Mouse (Mus musculus) neural tube, embryonic 10.5 days (tissue): ENCODE data around the gene Numbl.
"Not testable (repeated sequence)": the region's sequence is repeated elsewhere in the genome, so short reads cannot be mapped to it uniquely, and the experiment has no call there.

Experiments
- DNase-seq: peaks from one replicate; pipeline ENCODE4 v3.0.0-alpha.2; 2017; ENCODE audit warnings: low spot score; ENCODE audit errors: extremely low spot score

Gene Numbl

DNA sequence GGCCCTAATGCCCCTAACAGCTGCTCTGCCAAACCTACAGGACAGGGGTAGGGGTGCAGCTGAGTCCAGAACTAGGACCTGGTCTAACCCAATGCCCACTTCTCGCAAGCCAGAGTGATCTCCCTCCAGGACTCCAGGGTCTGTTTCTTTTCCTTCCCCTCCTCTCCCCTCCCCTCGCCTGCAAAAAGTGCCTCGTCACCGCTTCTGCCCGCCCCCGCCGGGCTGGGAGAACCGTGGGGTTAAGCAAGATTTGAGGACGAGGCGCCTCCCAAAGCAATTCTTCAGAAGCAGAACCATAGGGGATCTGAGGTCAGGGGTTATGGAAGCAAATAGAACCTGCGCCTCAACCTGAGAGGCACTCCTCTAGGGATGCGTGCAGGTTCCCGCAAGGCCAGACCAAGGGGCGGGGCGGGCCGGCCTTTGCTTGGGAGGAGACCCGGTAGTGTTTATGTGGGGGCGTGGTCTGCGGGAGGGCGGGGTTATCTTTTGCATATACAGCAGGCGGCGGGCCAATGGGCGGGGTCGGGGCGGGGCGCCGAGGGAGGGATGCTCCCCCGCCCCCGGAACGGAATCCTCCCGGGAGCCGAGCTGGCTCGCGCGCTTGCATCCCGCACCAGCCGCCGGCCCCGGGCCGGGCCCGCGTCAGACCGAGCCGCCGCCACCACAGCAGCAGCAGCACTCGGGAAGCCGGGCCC, at the start of gene Numbl:
Gene Numbl (plus strand): TSS at position 229 of the 695 bp plus-strand sequence.
- peak; percentile 96 for DNase-seq

GRCm38 (mm10) chr7:27212626-27213025, 45.6 kb upstream of the Numbl start:
- DNase-seq: no peak

- DNase-seq: no peak
Observed at GRCm38 (mm10) chr7:27218586-27218985, 39.6 kb upstream of the Numbl start.

DNA sequence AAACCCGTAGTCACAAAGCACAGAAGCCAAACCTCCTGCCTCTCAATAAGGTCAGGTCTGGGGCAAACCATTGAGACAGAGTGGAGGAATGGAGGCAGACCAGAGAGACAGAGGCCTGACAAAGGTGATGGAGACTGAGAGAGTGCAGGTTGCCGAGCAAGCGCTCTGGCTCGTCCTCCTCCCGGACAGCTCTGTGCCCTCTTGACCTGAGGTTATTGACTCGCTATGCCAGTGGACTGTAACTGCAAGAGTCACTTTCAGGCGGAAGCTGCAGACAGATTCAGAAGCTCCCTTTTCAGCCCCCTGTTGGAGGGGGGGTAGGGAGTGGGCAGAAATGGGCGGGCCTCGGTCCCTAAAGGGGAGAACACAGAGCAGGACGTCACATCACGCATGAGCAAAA, 38.3 kb upstream of the Numbl start:
- no peak for DNase-seq

- DNase-seq: no peak
Observed at GRCm38 (mm10) chr7:27221939-27222338, 36.3 kb upstream of the Numbl start.

DNA sequence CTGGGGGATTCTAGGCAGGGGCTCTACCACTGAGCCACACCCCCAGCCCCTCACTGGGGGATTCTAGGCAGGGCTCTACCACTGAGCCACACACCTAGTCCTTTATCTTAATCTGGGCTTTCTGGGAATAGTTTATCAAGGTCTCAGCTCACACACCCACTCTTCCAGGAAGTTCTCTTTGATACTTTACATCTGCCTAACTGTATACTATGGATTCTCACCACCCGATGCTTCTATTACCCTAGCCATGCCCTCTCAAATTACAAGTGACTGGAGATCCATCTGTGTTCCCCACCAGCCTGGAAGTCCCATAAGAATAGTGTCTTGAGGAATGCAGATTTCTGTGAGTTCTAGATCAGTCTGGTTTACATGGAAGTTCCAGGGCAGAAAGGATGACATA, 35.7 kb upstream of the Numbl start:
- no peak for DNase-seq

DNA sequence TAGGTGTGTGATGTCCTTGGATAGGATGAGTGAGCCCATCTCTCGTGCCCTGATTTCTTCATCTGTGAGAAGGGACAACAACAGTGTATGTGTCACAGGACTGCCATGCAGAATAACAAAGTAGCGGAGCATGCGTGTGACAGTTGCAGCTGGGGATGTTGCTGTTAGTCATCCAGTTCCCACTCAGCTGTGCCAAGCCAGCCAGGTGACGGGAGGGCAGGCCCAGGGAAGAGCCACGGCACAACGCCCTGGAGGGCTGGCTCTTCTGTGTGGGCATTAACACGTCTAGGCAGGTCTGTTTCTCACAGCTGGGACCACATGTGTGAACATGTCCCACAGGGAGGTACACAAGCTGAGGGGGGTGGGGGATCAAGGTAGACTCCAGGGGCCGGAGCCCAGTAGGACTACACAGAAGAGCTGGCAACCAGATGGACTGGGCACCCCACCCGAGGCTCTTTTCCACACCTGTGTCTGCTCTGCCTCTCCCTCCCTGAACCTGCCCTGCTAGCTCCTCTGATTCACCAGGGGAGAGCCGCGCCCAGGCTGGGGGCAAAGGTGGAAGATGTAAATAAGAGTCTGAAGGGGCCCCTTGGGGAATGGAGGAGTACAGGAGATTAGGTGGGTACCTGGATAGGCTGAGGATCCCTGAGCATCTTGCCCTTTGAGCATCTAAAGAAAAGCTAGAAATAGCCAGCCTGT, 33.2 kb upstream of the Numbl start:
- DNase-seq: no peak

DNA sequence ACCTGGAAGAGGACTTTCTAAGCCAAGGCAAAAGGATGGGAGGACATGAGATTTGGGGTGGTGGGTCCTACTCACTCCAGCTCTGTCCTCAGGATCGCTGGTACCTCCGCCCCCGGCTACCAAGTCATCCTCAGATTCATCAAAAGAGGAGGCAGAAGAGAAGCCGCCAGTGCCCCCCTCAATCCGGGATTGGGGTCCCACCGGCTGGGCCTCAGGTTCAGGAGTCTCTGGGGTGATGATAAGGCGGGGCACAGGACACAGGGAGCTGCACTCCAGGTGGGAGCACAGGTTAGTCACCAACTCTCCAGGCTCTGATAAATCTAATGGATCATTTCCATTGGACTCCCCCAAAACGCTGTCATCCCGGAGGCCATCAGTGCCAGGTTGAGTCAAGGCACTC, 31.0 kb upstream of the Numbl start:
- no peak for DNase-seq

- DNase-seq: no peak
Observed at GRCm38 (mm10) chr7:27227676-27228075, 30.6 kb upstream of the Numbl start.

DNA sequence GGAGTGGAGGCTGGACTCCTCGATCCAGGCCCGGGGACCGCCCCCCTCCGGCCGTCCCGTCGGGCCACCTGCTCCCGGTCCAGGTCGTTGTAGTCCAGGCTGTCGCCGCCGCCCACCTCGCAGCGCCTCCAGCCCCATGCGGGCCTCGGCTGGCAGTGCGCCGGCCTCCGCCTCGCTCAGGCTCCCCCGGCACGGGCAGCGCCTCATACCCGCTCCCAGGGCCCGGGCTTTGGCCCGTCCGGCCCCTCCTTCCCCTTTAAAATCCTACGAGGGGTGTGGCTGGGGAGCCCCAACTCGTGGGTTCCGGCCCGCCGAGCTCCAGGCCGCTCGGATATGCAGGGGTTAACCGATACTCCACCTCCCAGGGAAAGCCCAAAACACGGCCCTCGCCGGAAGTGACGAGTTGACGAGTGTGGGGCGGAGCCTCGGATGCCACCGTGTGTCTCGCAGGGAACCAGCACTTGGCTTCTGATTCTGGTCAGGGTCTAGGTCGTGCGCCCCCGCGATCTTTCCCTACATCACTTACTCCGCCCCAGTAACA, 29.9 kb upstream of the Numbl start, which contains the start of gene Itpkc:
Gene Itpkc (minus strand): TSS at position 381 of the 541 bp plus-strand sequence.
- DNase-seq: peak; percentile 97

GRCm38 (mm10) chr7:27228865-27229264, 29.4 kb upstream of the Numbl start:
- no peak for DNase-seq

DNA sequence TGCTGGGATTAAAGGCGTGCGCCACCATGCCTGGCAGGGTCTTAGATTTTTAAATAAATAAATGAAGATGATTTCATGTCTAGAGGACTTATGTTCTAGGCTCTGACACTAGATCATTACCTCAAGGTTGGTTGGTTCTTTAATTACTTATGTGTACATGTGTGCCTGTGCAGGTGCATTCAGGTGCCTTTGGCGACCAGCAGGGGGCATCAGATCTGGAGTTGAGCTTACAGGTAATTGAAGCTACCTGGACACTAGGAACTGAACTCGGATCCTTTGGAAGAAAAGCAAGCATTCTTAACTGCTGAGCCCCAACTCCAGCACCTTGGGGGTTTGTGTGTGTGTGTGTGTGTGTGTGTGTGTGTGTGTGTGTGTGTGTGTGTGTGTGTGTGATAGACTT, 27.5 kb upstream of the Numbl start:
- no peak for DNase-seq

DNA sequence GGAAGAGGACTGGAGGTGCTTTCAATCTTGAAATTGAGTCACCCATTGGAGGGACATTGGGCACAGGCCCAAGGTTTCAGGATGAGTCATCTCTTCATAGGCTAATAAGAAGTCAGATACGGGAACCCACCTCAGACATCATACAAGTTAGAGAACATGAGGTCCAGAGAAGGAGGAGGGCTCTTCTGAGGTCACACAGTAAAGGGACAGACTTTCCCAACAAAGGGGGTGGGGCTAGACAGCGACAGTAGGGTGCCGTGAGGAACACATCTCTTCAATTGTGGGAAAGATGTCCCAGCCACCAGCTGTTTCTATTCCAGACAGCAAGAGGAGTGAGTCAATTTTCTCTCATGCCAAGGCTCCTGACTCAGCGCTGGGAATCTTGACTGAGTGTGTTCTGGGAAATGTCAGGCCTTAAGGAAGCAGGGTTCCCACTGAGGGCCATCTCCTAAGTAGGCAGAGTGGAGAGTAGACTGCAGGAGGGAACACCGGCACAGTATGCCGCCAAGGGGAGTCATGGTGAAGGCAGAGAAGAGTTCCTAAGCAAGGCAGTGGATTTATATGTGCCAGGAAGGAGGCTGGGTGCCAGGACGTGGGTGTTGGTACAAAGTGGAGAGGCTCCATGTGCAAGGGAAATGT, 26.4 kb upstream of the Numbl start:
- DNase-seq: no peak

GRCm38 (mm10) chr7:27232781-27233281, 25.4 kb upstream of the Numbl start, which contains the start of gene Coq8b:
Gene Coq8b, plus strand, starts transcription at chr7:27233023.
- DNase-seq: peak; percentile 95

GRCm38 (mm10) chr7:27233300-27233699, 24.9 kb upstream of the Numbl start:
- no peak for DNase-seq

GRCm38 (mm10) chr7:27235726-27236125, 22.5 kb upstream of the Numbl start:
- no peak for DNase-seq

DNA sequence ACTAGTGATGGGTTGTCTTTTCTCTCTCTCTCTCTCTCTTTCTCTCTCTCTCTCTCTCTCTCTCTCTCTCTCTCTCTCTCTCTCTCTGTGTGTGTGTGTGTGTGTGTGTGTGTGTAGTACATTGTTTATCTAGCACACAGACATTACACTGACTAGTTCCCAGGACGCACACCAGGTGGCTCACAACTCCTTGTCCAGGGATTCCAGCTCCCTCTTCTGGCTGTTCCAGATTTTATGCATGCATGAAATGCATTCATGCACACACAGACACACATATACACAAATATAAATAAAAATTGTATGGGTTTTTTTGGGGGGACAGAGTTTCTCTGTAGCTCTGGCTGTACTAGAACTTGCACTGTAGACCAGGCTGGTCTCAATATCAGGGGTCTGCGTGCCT, 20.7 kb upstream of the Numbl start:
- no peak for DNase-seq

GRCm38 (mm10) chr7:27238568-27238967, 19.7 kb upstream of the Numbl start:
- no peak for DNase-seq

GRCm38 (mm10) chr7:27243211-27243610, 15.0 kb upstream of the Numbl start:
- no peak for DNase-seq

- not testable (repeated sequence) for DNase-seq
Observed at GRCm38 (mm10) chr7:27244088-27244487, 14.1 kb upstream of the Numbl start.

GRCm38 (mm10) chr7:27249146-27249545, 9.1 kb upstream of the Numbl start:
- peak; percentile 24 for DNase-seq

GRCm38 (mm10) chr7:27249928-27250327, 8.3 kb upstream of the Numbl start:
- no peak for DNase-seq
